Mouse (Mus musculus) heart, embryonic 13.5 days (tissue): ENCODE measurements around the gene Yap1. TPM values are rescaled to one million over a fixed set of nuclear protein-coding genes. Genes with fewer than 3 reads are reported as not detected.

Experiments used
- ATAC-seq: fragments of 200-750 bp; cut with Nextera tagmentation; 2 replicates; pipeline ENCODE4 v1.8.0; 2017; ENCODE audit warnings: moderate TSS enrichment; ENCODE audit not compliant: insufficient number of reproducible peaks, low FRiP score, low TSS enrichment; ENCODE audit errors: extremely low read depth
- H3K27ac ChIP-seq: fragments of 300-500 bp; sonication (generic); replicated peaks from 2 replicates; pipeline ENCODE4 v1.5.1; 2015; ENCODE audit warnings: moderate library complexity, mild to moderate bottlenecking, inconsistent platforms
- H3K27me3 ChIP-seq: fragments of 300-500 bp; sonication (generic); replicated peaks from 2 replicates; pipeline ENCODE4 v1.6.1; 2015; ENCODE audit warnings: mild to moderate bottlenecking, inconsistent platforms
- H3K36me3 ChIP-seq: fragments of 300-500 bp; sonication (generic); 2 replicates; pipeline ENCODE4 v1.6.1; 2015; ENCODE audit warnings: mild to moderate bottlenecking, inconsistent platforms
- H3K4me1 ChIP-seq: fragments of 300-500 bp; sonication (generic); 2 replicates; pipeline ENCODE4 v1.6.1; 2015; ENCODE audit warnings: inconsistent platforms
- H3K4me2 ChIP-seq: fragments of 300-500 bp; sonication (generic); 2 replicates; pipeline ENCODE4 v1.6.1; 2015; ENCODE audit warnings: inconsistent platforms, mild to moderate bottlenecking, moderate library complexity
- H3K4me3 ChIP-seq: fragments of 300-500 bp; sonication (generic); 2 replicates; pipeline ENCODE4 v1.5.1; 2015; ENCODE audit warnings: moderate library complexity, mild to moderate bottlenecking, inconsistent platforms
- H3K9ac ChIP-seq: fragments of 300-500 bp; sonication (generic); 2 replicates; pipeline ENCODE4 v1.6.1; 2015; ENCODE audit warnings: inconsistent platforms, mild to moderate bottlenecking, moderate library complexity
- H3K9me3 ChIP-seq: fragments of 300-500 bp; sonication (generic); 2 replicates; pipeline ENCODE4 v1.6.1; 2016; ENCODE audit warnings: inconsistent platforms
- WGBS: fragments of 180-500 bp; shearing (Covaris S2); methylation state at CpG from one replicate; pipeline ENCODE4 v1.1.7; 2015; ENCODE audit warnings: mixed read lengths; 5-methylcytosine and 5-hydroxymethylcytosine counted together
- polyA plus RNA-seq: library from polyadenylated mRNA; unstranded; fragments of >200 nt; fragmentation: Nextera tagmentation; extraction: Ambion mirVana; gene quantifications from 2 replicates; pipeline ENCODE4 v1.2.1, GENCODE M21; 2015

The Yap1 gene
- polyA plus RNA-seq, 1 experiment from 2014 or later, result 24.2 TPM

GRCm38 (mm10) chr9:7977587-7977986, 26.8 kb downstream of the Yap1 start:
- H3K36me3 ChIP-seq, result peaks cover 63% of the 10 kb centered on the region
- no peak overlapping the region for H3K4me2 ChIP-seq
- H3K4me3 ChIP-seq, result no peak overlapping the region
- peak overlapping the region; percentile 60; the same call in 1 of the 2 replicates for H3K27ac ChIP-seq
- 0 out of 2 replicates have a peak overlapping the region, but pooled peaks have one; percentile 34 for H3K9ac ChIP-seq
- peaks cover 73% of the 10 kb centered on the region for H3K4me1 ChIP-seq
- H3K9me3 ChIP-seq, result no peaks in the 10 kb centered on the region
- WGBS, result 64% methylated on average over 5 of the region's 5 CpGs
- H3K27me3 ChIP-seq, result no peaks in the 10 kb centered on the region
- no peak for ATAC-seq

GRCm38 (mm10) chr9:7971993-7972392, 32.4 kb downstream of the Yap1 start:
- H3K4me2 ChIP-seq, result no peak overlapping the region
- 78% methylated on average over 2 of the region's 2 CpGs for WGBS
- no peaks in the 10 kb centered on the region for H3K27me3 ChIP-seq
- no peaks in the 10 kb centered on the region for H3K9me3 ChIP-seq
- H3K36me3 ChIP-seq, result peaks cover 71% of the 10 kb centered on the region
- peaks cover 53% of the 10 kb centered on the region for H3K4me1 ChIP-seq
- no peak for ATAC-seq
- no peak overlapping the region for H3K4me3 ChIP-seq
- H3K27ac ChIP-seq, result peak overlapping the region; percentile 70; the same call in 1 of the 2 replicates
- no peak overlapping the region for H3K9ac ChIP-seq

GRCm38 (mm10) chr9:7967980-7968379, 36.4 kb downstream of the Yap1 start:
- no peak overlapping the region for H3K4me3 ChIP-seq
- H3K4me1 ChIP-seq, result peaks cover 53% of the 10 kb centered on the region
- no peak overlapping the region for H3K27ac ChIP-seq
- H3K9me3 ChIP-seq, result no peaks in the 10 kb centered on the region
- no peak overlapping the region for H3K9ac ChIP-seq
- H3K27me3 ChIP-seq, result no peaks in the 10 kb centered on the region
- no peak for ATAC-seq
- H3K4me2 ChIP-seq, result no peak overlapping the region
- H3K36me3 ChIP-seq, result peaks cover 60% of the 10 kb centered on the region
- WGBS, result 84% methylated on average over 1 of the region's 1 CpGs

- Histone ChIP-seq H3K36me3 (peaks cover 43% of the 10 kb centered on the region), H3K4me2 (no peak overlapping the region), H3K27ac (no peak overlapping the region), H3K9me3 (no peaks in the 10 kb centered on the region), H3K4me1 (peaks cover 61% of the 10 kb centered on the region), H3K27me3 (no peaks in the 10 kb centered on the region), H3K9ac (no peak overlapping the region), H3K4me3 (no peak overlapping the region)
- WGBS, result 66% methylated on average over 3 of the region's 3 CpGs
- ATAC-seq, result no peak
Observed at GRCm38 (mm10) chr9:7965590-7965989, 38.8 kb downstream of the Yap1 start.

- Histone ChIP-seq H3K36me3 (peaks cover 43% of the 10 kb centered on the region), H3K27ac (no peak overlapping the region), H3K4me2 (no peak overlapping the region), H3K9me3 (no peaks in the 10 kb centered on the region), H3K4me3 (no peak overlapping the region), H3K9ac (no peak overlapping the region), H3K27me3 (no peaks in the 10 kb centered on the region), H3K4me1 (peaks cover 66% of the 10 kb centered on the region)
- whole genome bisulfite sequencing, result 84% methylated on average over 2 of the region's 2 CpGs
- no peak for ATAC-seq
Observed at GRCm38 (mm10) chr9:7963867-7964266, 40.5 kb downstream of the Yap1 start.

- Histone ChIP-seq H3K9ac (no peak overlapping the region), H3K9me3 (no peaks in the 10 kb centered on the region), H3K36me3 (peaks cover 40% of the 10 kb centered on the region), H3K4me3 (no peak overlapping the region), H3K4me1 (peaks cover 69% of the 10 kb centered on the region), H3K27ac (0 out of 2 replicates have a peak overlapping the region, but pooled peaks have one; percentile 20), H3K4me2 (no peak overlapping the region), H3K27me3 (no peaks in the 10 kb centered on the region)
- ATAC-seq, result no peak
- 72% methylated on average over 7 of the region's 7 CpGs for WGBS
Observed at GRCm38 (mm10) chr9:7962915-7963314, 41.5 kb downstream of the Yap1 start.

- Histone ChIP-seq H3K4me3 (no peak overlapping the region), H3K36me3 (peaks cover 37% of the 10 kb centered on the region), H3K4me1 (peaks cover 76% of the 10 kb centered on the region), H3K9me3 (no peaks in the 10 kb centered on the region), H3K9ac (peak overlapping the region; percentile 42), H3K4me2 (peak overlapping the region; percentile 23), H3K27me3 (no peaks in the 10 kb centered on the region), H3K27ac (peak overlapping the region; percentile 81)
- 32% methylated on average over 21 of the region's 21 CpGs for WGBS
- ATAC-seq, result no peak
Observed at GRCm38 (mm10) chr9:7961366-7962160, 42.8 kb downstream of the Yap1 start.

- peak; percentile 51; the same call in 1 of the 2 replicates for ATAC-seq
- Histone ChIP-seq H3K9me3 (no peaks in the 10 kb centered on the region), H3K9ac (peak overlapping the region; percentile 42; the same call in 1 of the 2 replicates), H3K36me3 (peaks cover 31% of the 10 kb centered on the region), H3K4me2 (peak overlapping the region; percentile 17), H3K27ac (peak overlapping the region; percentile 81), H3K27me3 (no peaks in the 10 kb centered on the region), H3K4me3 (no peak overlapping the region), H3K4me1 (peaks cover 66% of the 10 kb centered on the region)
- 54% methylated on average over 9 of the region's 9 CpGs for WGBS
Observed at GRCm38 (mm10) chr9:7960382-7960781, 44.0 kb downstream of the Yap1 start.

GRCm38 (mm10) chr9:7959301-7959700, 45.1 kb downstream of the Yap1 start:
- ATAC-seq, result no peak
- 64% methylated on average over 2 of the region's 2 CpGs for WGBS
- peaks cover 65% of the 10 kb centered on the region for H3K4me1 ChIP-seq
- H3K9ac ChIP-seq, result no peak overlapping the region
- no peaks in the 10 kb centered on the region for H3K9me3 ChIP-seq
- H3K4me3 ChIP-seq, result no peak overlapping the region
- H3K36me3 ChIP-seq, result peaks cover 38% of the 10 kb centered on the region
- H3K27ac ChIP-seq, result no peak overlapping the region
- H3K27me3 ChIP-seq, result no peaks in the 10 kb centered on the region
- no peak overlapping the region for H3K4me2 ChIP-seq

- Histone ChIP-seq H3K4me2 (no peak overlapping the region), H3K9ac (no peak overlapping the region), H3K36me3 (peaks cover 37% of the 10 kb centered on the region), H3K27me3 (no peaks in the 10 kb centered on the region), H3K4me1 (peaks cover 58% of the 10 kb centered on the region), H3K27ac (peak overlapping the region; percentile 53), H3K4me3 (no peak overlapping the region), H3K9me3 (no peaks in the 10 kb centered on the region)
- 34% methylated on average over 6 of the region's 7 CpGs for WGBS
- ATAC-seq, result no peak
Observed at GRCm38 (mm10) chr9:7958025-7958593, 46.3 kb downstream of the Yap1 start.

- Histone ChIP-seq H3K27me3 (no peaks in the 10 kb centered on the region), H3K36me3 (peaks cover 44% of the 10 kb centered on the region), H3K27ac (no peak overlapping the region), H3K4me3 (no peak overlapping the region), H3K9me3 (no peaks in the 10 kb centered on the region), H3K4me2 (no peak overlapping the region), H3K9ac (no peak overlapping the region), H3K4me1 (peaks cover 51% of the 10 kb centered on the region)
- no peak for ATAC-seq
- 79% methylated on average over 2 of the region's 2 CpGs for WGBS
Observed at GRCm38 (mm10) chr9:7957407-7957806, 47.0 kb downstream of the Yap1 start.
